Mouse (Mus musculus): ENCODE measurements at regions not wholly inside any gene's neighbourhood (a gene's known extent, or its start where the extent isn't known, plus 50 kb on each side); places are given as distances from the start of the nearest gene placed in this dataset.
"Not testable (repeated sequence)": the region's sequence is repeated elsewhere in the genome, so short reads cannot be mapped to it uniquely, and the experiment has no call there.

DNA sequence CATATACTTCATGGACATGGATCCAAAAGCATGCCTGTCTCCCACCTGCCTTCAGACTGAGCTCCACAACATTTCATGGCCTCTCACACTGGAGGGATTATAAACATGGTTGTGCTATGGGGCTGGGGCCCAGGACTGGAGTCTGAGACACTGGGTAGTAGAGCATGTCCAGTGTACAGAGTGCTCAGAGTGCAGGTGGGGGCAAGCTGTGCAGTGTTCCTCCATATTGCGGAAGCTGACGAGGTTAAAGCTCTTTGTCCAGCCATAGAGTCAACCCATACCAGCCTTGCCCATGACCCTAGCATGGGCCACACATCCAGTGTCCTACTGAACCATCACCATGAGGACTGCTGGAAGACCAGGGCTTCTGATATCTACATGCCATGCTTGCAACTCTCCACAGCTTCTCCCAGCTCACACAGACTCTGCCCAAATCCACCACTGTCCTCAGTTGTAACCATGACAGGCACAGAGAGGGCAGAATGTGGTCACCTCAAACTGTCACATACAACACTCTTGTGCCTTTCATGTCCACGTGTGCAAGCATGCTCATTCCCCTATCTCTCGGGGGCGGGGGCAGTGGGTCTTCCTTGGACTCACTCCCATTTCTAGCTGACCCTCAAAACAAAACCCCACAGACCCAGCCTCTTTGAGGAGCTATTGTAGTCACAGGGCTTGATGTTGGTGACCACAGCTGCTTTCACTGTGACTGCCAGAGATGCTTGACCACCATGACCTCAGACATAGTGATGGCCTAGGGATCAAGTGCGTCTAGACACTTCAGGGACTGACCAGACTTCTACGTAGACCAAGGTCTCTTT is 55.9 kb downstream of the Tmem121 start:
- no peak for ATAC-seq (ENCODE audit: low FRiP score, low read depth)
- WGBS = 89% methylated on average over 7 of the region's 7 CpGs

GRCm38 (mm10) chr12:113242194-113242510 is 56.4 kb downstream of the Tmem121 start:
- H3K36me3 ChIP-seq = no peaks in the 10 kb centered on the region
- no peak overlapping the region for H3K4me2 ChIP-seq
- no peak overlapping the region for H3K27ac ChIP-seq (replicated peaks)
- H3K9me3 ChIP-seq = no peaks in the 10 kb centered on the region
- 85% methylated on average over 3 of the region's 3 CpGs for WGBS
- no peak overlapping the region for H3K9ac ChIP-seq
- no peaks in the 10 kb centered on the region for H3K4me1 ChIP-seq (replicated peaks)
- H3K27me3 ChIP-seq = no peaks in the 10 kb centered on the region
- H3K4me3 ChIP-seq = no peak overlapping the region
- ATAC-seq (ENCODE audit: low FRiP score, low read depth) = no peak

More for the DNA sequence above, 55.9 kb downstream of the Tmem121 start:
- H3K4me1 ChIP-seq (replicated peaks) = no peaks in the 10 kb centered on the region
- no peak overlapping the region for H3K4me3 ChIP-seq
- no peaks in the 10 kb centered on the region for H3K27me3 ChIP-seq
- H3K36me3 ChIP-seq = no peaks in the 10 kb centered on the region
- H3K9me3 ChIP-seq = no peaks in the 10 kb centered on the region
- no peak overlapping the region for H3K9ac ChIP-seq
- no peak overlapping the region for H3K4me2 ChIP-seq
- no peak overlapping the region for H3K27ac ChIP-seq (replicated peaks)

DNA sequence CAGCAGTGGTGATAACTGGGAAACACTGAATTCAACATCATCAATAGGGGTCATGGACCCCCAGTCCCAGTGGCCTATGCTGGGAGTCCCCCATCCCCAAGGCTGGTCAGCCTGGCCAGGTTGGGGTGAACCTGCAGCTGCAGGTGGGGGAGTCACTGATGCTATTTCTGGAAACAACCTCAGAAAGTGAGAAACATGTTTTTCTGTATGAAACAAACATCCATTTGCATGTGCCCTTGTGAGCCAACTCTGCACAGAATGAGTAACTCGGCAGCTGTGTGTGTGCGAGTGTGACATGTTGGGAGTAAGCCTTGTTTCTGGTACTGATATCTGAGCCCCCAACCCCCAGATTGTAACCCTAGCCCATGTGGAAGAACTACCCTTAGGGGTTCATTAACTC is 59.0 kb downstream of the Tmem121 start:
- Histone ChIP-seq H3K27me3 (no peaks in the 10 kb centered on the region), H3K4me2 (no peak overlapping the region), H3K27ac (replicated peaks) (no peak overlapping the region), H3K4me3 (no peak overlapping the region), H3K9ac (no peak overlapping the region), H3K4me1 (replicated peaks) (no peaks in the 10 kb centered on the region), H3K9me3 (no peaks in the 10 kb centered on the region), H3K36me3 (no peaks in the 10 kb centered on the region)
- WGBS = 95% methylated on average over 2 of the region's 2 CpGs
- ATAC-seq (ENCODE audit: low FRiP score, low read depth) = no peak

GRCm38 (mm10) chr12:113253446-113254424 is 68.0 kb downstream of the Tmem121 start:
- not testable (repeated sequence) for H3K4me3 ChIP-seq; H3K36me3 ChIP-seq; H3K4me1 ChIP-seq (replicated peaks); H3K9ac ChIP-seq; H3K27ac ChIP-seq (replicated peaks); H3K27me3 ChIP-seq; H3K9me3 ChIP-seq; H3K4me2 ChIP-seq; ATAC-seq (ENCODE audit: low FRiP score, low read depth)
- 82% methylated on average over 2 of the region's 2 CpGs for WGBS

DNA sequence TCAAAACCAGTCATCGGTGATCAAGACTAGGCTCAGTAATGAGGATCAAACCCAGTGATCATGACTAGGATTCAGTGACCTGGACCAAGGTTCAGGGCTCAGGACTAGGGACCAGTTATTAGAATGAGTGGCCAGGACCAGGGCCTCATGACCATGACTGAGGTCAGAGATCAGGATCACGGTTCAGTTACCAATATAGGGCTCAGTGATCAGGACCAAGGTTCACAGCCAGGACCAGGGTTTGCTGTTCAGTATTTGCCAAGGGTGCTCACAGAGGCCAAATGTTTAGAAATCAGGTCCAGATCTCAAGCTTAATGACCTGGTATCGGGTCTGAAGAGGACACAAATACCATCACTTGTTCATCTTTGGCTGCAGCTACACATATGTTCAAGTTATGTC is 69.6 kb downstream of the Tmem121 start:
- no peak overlapping the region for H3K4me2 ChIP-seq
- no peak for ATAC-seq (ENCODE audit: low FRiP score, low read depth)
- no peaks in the 10 kb centered on the region for H3K36me3 ChIP-seq
- H3K9ac ChIP-seq = no peak overlapping the region
- H3K9me3 ChIP-seq = no peaks in the 10 kb centered on the region
- H3K27me3 ChIP-seq = no peaks in the 10 kb centered on the region
- no peaks in the 10 kb centered on the region for H3K4me1 ChIP-seq (replicated peaks)
- 91% methylated on average over 3 of the region's 3 CpGs for WGBS
- no peak overlapping the region for H3K27ac ChIP-seq (replicated peaks)
- no peak overlapping the region for H3K4me3 ChIP-seq

- ATAC-seq (ENCODE audit: low FRiP score, low read depth) = no peak
- H3K36me3 ChIP-seq = no peaks in the 10 kb centered on the region
- 76% methylated on average over 2 of the region's 2 CpGs for WGBS
Observed at GRCm38 (mm10) chr12:113256628-113257027, 70.9 kb downstream of the Tmem121 start.

GRCm38 (mm10) chr12:113257243-113257642 is 71.5 kb downstream of the Tmem121 start:
- 82% methylated on average over 2 of the region's 2 CpGs for WGBS
- no peaks in the 10 kb centered on the region for H3K4me1 ChIP-seq (replicated peaks)
- ATAC-seq (ENCODE audit: low FRiP score, low read depth) = no peak

More at GRCm38 (mm10) chr12:113256628-113257027, 70.9 kb downstream of the Tmem121 start:
- no peaks in the 10 kb centered on the region for H3K4me1 ChIP-seq (replicated peaks)
- no peak overlapping the region for H3K9ac ChIP-seq
- H3K9me3 ChIP-seq = no peaks in the 10 kb centered on the region
- H3K27ac ChIP-seq (replicated peaks) = no peak overlapping the region
- H3K27me3 ChIP-seq = no peaks in the 10 kb centered on the region
- H3K4me2 ChIP-seq = no peak overlapping the region
- H3K4me3 ChIP-seq = no peak overlapping the region

GRCm38 (mm10) chr12:113259476-113259875 is 73.7 kb downstream of the Tmem121 start:
- Histone ChIP-seq H3K9ac (no peak overlapping the region), H3K4me3 (no peak overlapping the region), H3K27ac (replicated peaks) (no peak overlapping the region), H3K9me3 (no peaks in the 10 kb centered on the region), H3K27me3 (no peaks in the 10 kb centered on the region), H3K36me3 (no peaks in the 10 kb centered on the region), H3K4me2 (no peak overlapping the region), H3K4me1 (replicated peaks) (no peaks in the 10 kb centered on the region)
- 94% methylated on average over 3 of the region's 3 CpGs for whole genome bisulfite sequencing
- ATAC-seq (ENCODE audit: low FRiP score, low read depth) = no peak

More at GRCm38 (mm10) chr12:113257243-113257642, 71.5 kb downstream of the Tmem121 start:
- Histone ChIP-seq H3K4me3 (no peak overlapping the region), H3K27ac (replicated peaks) (no peak overlapping the region), H3K9me3 (no peaks in the 10 kb centered on the region), H3K27me3 (no peaks in the 10 kb centered on the region), H3K9ac (no peak overlapping the region), H3K4me2 (no peak overlapping the region), H3K36me3 (no peaks in the 10 kb centered on the region)

DNA sequence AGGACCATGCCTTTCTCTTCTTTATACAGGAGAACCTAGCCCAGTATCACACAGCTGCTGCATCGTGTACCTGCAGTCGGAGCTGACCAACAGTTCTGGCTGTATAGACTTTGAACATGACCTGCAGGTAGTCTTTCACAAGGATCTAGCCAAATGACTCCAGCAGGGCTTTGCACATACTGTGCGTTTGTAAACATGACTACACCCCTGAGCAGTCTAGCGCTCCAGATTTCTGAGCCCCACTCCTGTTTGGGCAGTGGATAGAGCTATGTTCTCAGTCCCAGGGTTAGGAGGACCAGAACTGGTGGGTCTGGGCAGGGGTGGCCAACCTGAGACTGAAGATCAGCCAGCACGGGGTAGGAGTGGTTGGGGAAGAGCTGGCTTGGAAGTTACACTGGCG is 74.6 kb downstream of the Tmem121 start:
- H3K9ac ChIP-seq = no peak overlapping the region
- no peaks in the 10 kb centered on the region for H3K36me3 ChIP-seq
- no peaks in the 10 kb centered on the region for H3K4me1 ChIP-seq (replicated peaks)
- H3K9me3 ChIP-seq = no peaks in the 10 kb centered on the region
- H3K27ac ChIP-seq (replicated peaks) = no peak overlapping the region
- WGBS = 90% methylated on average over 6 of the region's 6 CpGs
- H3K27me3 ChIP-seq = no peaks in the 10 kb centered on the region
- ATAC-seq (ENCODE audit: low FRiP score, low read depth) = no peak
- no peak overlapping the region for H3K4me3 ChIP-seq
- H3K4me2 ChIP-seq = no peak overlapping the region

DNA sequence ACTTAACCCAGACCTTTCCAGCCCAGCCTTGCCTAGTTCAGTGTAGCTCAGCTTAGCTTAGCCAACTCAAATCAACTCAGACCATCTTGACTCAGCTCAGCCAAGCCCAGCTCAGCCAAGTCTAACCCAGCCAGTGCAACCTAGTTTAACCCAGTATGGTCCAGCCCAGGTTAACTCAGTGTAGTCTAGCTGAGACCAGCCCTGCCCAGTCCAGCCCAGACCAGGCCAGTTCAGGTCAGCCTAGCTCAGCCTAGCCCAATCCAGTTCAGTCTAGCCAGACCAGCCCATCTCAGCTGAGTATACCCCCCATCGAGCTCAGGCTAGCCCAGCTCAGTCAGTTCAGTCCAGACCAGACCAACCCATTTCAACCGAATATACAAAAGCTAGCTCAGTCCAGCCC is 90.2 kb downstream of the Tmem121 start:
- Histone ChIP-seq H3K36me3 (no peaks in the 10 kb centered on the region), H3K9ac (no peak overlapping the region), H3K9me3 (no peaks in the 10 kb centered on the region), H3K27ac (replicated peaks) (no peak overlapping the region), H3K4me2 (no peak overlapping the region), H3K27me3 (no peaks in the 10 kb centered on the region), H3K4me3 (no peak overlapping the region), H3K4me1 (replicated peaks) (no peaks in the 10 kb centered on the region)
- WGBS = 76% methylated on average over 2 of the region's 2 CpGs
- ATAC-seq (ENCODE audit: low FRiP score, low read depth) = peak; percentile 28; the same call in 1 of the 2 replicates

GRCm38 (mm10) chr12:113276355-113276942 is 90.7 kb downstream of the Tmem121 start:
- Histone ChIP-seq H3K27ac (replicated peaks) (no peak overlapping the region), H3K4me1 (replicated peaks) (no peaks in the 10 kb centered on the region), H3K36me3 (no peaks in the 10 kb centered on the region), H3K9me3 (no peaks in the 10 kb centered on the region), H3K9ac (no peak overlapping the region), H3K4me3 (no peak overlapping the region), H3K4me2 (no peak overlapping the region), H3K27me3 (no peaks in the 10 kb centered on the region)
- ATAC-seq (ENCODE audit: low FRiP score, low read depth) = peak; percentile 54
- 71% methylated on average over 1 of the region's 1 CpGs for WGBS

DNA sequence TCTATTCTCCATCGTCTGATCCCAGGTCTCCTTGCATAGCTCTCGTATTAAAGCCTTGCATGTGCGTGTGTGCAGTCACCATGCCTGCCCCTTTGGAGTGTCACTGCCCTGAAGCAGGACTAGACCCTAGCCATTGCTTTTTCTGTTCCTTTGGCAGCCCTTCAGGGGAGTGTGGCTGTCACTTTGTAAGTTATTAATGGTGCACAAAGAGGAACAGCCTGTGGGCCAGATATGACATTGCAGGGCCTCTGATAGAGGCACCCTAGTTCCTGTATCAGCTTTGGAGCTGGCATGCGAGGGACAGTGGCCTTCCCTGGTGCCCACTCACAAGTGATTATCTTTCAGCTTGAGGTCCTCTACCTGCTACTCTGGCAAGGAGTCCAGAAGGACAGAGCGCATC is 92.0 kb downstream of the Tmem121 start:
- H3K36me3 ChIP-seq = no peaks in the 10 kb centered on the region
- H3K27me3 ChIP-seq = no peaks in the 10 kb centered on the region
- no peaks in the 10 kb centered on the region for H3K9me3 ChIP-seq
- no peak overlapping the region for H3K4me2 ChIP-seq
- H3K4me3 ChIP-seq = no peak overlapping the region
- H3K4me1 ChIP-seq (replicated peaks) = no peaks in the 10 kb centered on the region
- ATAC-seq (ENCODE audit: low FRiP score, low read depth) = no peak
- no peak overlapping the region for H3K27ac ChIP-seq (replicated peaks)
- WGBS = 93% methylated on average over 5 of the region's 5 CpGs
- no peak overlapping the region for H3K9ac ChIP-seq

Data from hindbrain, embryonic 15.5 days (tissue).